Mouse (Mus musculus): ENCODE results near the gene Olfr1167. TPM values are rescaled to one million over a fixed set of nuclear protein-coding genes. Genes with fewer than 3 reads are reported as not detected.
"Not testable (repeated sequence)": the region's sequence is repeated elsewhere in the genome, so short reads cannot be mapped to it uniquely, and the experiment has no call there.

The Olfr1167 gene
- total RNA-seq (2021): not detected
- long read RNA-seq, experiment 1: 0 reads
- long read RNA-seq, experiment 2: 0 reads

DNA sequence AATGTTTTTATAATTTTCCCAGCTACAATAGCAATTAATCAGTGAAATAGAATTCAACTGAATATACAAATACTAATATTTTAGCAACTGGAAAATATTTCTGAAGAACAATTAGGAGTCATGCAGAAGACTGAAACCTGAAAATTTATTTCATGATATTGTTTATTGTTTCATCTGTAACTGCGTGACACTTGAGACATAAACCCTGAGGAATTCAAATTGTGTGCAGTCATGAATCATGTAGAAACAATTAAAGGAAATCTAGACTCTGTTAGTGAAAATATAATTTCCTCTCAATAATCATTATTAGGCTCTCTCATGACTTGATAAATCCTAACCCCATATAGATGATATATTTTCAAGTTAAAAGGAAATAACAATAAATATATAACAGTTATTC, at the start of gene Olfr1167:
Gene Olfr1167 (minus strand): TSS at position 101 of the 400 bp plus-strand sequence.
- not testable (repeated sequence) for DNase-seq

DNA sequence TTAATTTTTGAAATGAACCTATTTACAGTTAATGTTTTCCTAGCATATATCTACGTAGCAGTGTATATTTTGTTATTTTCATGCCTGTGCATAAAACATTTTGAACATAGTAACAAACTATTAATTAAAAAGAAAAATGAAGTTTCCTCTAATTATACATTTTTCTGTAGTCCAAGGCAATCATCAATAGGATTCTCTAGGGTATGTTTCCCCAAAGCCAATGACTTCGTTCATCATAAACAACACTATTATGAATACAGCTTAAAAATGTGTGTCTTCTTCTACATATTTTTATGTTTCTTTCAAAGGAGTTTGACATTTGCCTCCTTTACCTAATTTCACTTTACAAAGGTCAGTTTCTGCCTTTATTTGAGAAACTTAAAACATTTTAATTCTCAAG, 26.6 kb upstream of the Olfr1167 start, which contains the start of gene Olfr1168:
Gene Olfr1168 (plus strand): TSS at position 301 of the 400 bp plus-strand sequence.
- DNase-seq: no peak

- no peak for DNase-seq
Observed at GRCm38 (mm10) chr2:88128172-88128571, 26.8 kb downstream of the Olfr1167 start, which contains the start of gene Olfr1166. TSS of gene Olfr1166 (minus strand) at chr2:88128272.

Other genes with a start within 250 kb of the Olfr1167 start
- gene Olfr1155, start 210.1 kb downstream of the Olfr1167 start, total RNA-seq (2021): not detected
- gene Olfr1156, start 202.1 kb downstream of the Olfr1167 start, total RNA-seq (2021): not detected
- gene Olfr1157, start 186.9 kb downstream of the Olfr1167 start, total RNA-seq (2021): not detected
- not detected for gene Olfr74, start 180.5 kb downstream of the Olfr1167 start, total RNA-seq (2021)
- gene Olfr1158, start 165.1 kb downstream of the Olfr1167 start, total RNA-seq (2021): not detected
- not detected for gene Olfr1160, start 146.9 kb downstream of the Olfr1167 start, total RNA-seq (2021)
- not detected for gene Olfr1161, start 132.4 kb downstream of the Olfr1167 start, total RNA-seq (2021)
- not detected for gene Olfr73, start 117.5 kb downstream of the Olfr1167 start, total RNA-seq (2021)
- not detected for gene Olfr1162, start 104.1 kb downstream of the Olfr1167 start, total RNA-seq (2021)
- gene Olfr1163, start 83.4 kb downstream of the Olfr1167 start, total RNA-seq (2021): not detected
- not detected for gene Olfr1164, start 61.2 kb downstream of the Olfr1167 start, total RNA-seq (2021)
- not detected for gene Olfr1166, start 26.9 kb downstream of the Olfr1167 start, total RNA-seq (2021)
- gene Olfr1168, start 26.7 kb upstream of the Olfr1167 start, total RNA-seq (2021): not detected
- gene Olfr1170, start 73.1 kb upstream of the Olfr1167 start, total RNA-seq (2021): not detected
- gene Olfr1173, start 124.7 kb upstream of the Olfr1167 start, total RNA-seq (2021): not detected
- not detected for gene Olfr1174-ps, start 159.9 kb upstream of the Olfr1167 start, total RNA-seq (2021)
- gene Olfr1175-ps, start 172.0 kb upstream of the Olfr1167 start, total RNA-seq (2021): not detected
- gene Olfr1176, start 181.5 kb upstream of the Olfr1167 start, total RNA-seq (2021): not detected
- gene Olfr1177-ps, start 191.3 kb upstream of the Olfr1167 start, total RNA-seq (2021): not detected
- not detected for gene Olfr1178, start 231.9 kb upstream of the Olfr1167 start, total RNA-seq (2021)